Mouse (Mus musculus) kidney, embryonic 16.5 days (tissue): ENCODE results near the gene Gja1. TPM values are rescaled to one million over a fixed set of nuclear protein-coding genes. Genes with fewer than 3 reads are reported as not detected.
A peak's percentile ranks its signal among the peaks of the same experiment; 100 is the strongest.

Experiments
- ATAC-seq: fragments of 200-750 bp; cut with Nextera tagmentation; 2 replicates; pipeline ENCODE4 v1.8.0; 2017; ENCODE audit warnings: moderate TSS enrichment; ENCODE audit not compliant: low FRiP score, low TSS enrichment
- H3K27ac ChIP-seq: fragments of 300-500 bp; sonication (generic); 2 replicates; pipeline ENCODE4 v1.5.1; 2014; ENCODE audit warnings: low read length
- H3K27me3 ChIP-seq: fragments of 300-500 bp; sonication (generic); 2 replicates; pipeline ENCODE4 v1.6.1; 2014; ENCODE audit warnings: low read length, control low read depth, mixed read lengths; ENCODE audit not compliant: insufficient read depth
- H3K36me3 ChIP-seq: fragments of 300-500 bp; sonication (generic); 2 replicates; pipeline ENCODE4 v1.6.1; 2014; ENCODE audit warnings: low read length, control low read depth, mixed read lengths; ENCODE audit not compliant: insufficient read depth
- H3K4me1 ChIP-seq: fragments of 300-500 bp; sonication (generic); 2 replicates; pipeline ENCODE4 v1.6.1; 2014; ENCODE audit warnings: low read length, control low read depth, mixed read lengths; ENCODE audit not compliant: insufficient read depth
- H3K4me2 ChIP-seq: fragments of 300-500 bp; sonication (generic); replicated peaks from 2 replicates; pipeline ENCODE4 v1.6.1; 2014; ENCODE audit warnings: low read depth, low read length
- H3K4me3 ChIP-seq: fragments of 300-500 bp; sonication (generic); 2 replicates; pipeline ENCODE4 v1.5.1; 2014; ENCODE audit warnings: mild to moderate bottlenecking, low read length
- H3K9ac ChIP-seq: fragments of 300-500 bp; sonication (generic); replicated peaks from 2 replicates; pipeline ENCODE4 v1.6.1; 2014; ENCODE audit warnings: low read length
- H3K9me3 ChIP-seq: fragments of 300-500 bp; sonication (generic); 2 replicates; pipeline ENCODE4 v1.6.1; 2016; ENCODE audit warnings: low read length, control low read depth
- WGBS: fragments of 180-500 bp; shearing (Covaris S2); extraction: QIAGEN DNeasy Blood & Tissue Kit; methylation state at CpG from one replicate; pipeline ENCODE4 v1.1.7; 2014; 5-methylcytosine and 5-hydroxymethylcytosine counted together
- polyA plus RNA-seq: library from polyadenylated mRNA; unstranded; fragments of >200 nt; fragmentation: Nextera tagmentation; extraction: Ambion mirVana; gene quantifications from 2 replicates; pipeline ENCODE4 v1.2.1, GENCODE M21; 2015

Gja1 gene
- polyA plus RNA-seq, 1 experiment from 2014 or later: 129 TPM

DNA sequence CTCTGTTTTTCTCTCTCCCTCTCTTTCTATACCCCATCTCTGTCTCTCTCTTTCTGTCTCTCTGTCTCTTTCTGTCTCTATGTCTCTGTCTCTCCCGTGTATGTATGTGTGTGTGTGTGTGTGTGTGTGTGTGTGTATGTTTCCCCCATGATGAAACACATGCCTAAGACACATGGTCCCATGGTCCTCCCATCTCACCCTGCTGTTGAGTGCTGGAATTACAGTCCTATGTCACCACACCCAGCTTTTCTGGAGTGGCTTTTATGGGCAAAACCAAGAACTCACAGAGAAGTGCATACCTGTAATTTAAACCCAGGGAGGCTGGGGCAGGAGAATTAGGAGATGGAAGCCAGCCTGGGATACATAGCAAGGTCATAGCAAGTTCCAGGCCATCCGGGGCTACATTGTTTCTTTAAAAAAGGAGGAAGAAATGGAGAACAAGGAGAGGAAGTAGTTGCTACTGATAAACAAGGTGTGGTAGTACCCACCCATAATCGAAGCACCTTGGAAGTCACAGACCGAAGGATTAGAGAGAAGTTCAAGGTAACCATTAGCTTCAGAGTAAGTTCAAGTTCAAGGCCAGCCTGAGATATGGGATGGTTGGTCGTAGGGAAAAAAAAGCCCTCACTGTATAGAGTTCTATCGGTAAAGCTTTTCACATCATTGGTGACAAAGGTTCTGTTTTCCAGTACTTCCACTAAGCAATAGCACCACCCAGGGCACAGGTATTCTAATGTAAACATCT is 29.4 kb downstream of the Gja1 start:
- Histone ChIP-seq H3K4me3 (no peak overlapping the region), H3K4me1 (no peaks in the 10 kb centered on the region), H3K9me3 (no peaks in the 10 kb centered on the region), H3K4me2 (no peak overlapping the region), H3K36me3 (no peaks in the 10 kb centered on the region), H3K27me3 (no peaks in the 10 kb centered on the region), H3K9ac (no peak overlapping the region), H3K27ac (no peak overlapping the region)
- 94% methylated on average over 6 of the region's 6 CpGs for WGBS
- no peak for ATAC-seq

DNA sequence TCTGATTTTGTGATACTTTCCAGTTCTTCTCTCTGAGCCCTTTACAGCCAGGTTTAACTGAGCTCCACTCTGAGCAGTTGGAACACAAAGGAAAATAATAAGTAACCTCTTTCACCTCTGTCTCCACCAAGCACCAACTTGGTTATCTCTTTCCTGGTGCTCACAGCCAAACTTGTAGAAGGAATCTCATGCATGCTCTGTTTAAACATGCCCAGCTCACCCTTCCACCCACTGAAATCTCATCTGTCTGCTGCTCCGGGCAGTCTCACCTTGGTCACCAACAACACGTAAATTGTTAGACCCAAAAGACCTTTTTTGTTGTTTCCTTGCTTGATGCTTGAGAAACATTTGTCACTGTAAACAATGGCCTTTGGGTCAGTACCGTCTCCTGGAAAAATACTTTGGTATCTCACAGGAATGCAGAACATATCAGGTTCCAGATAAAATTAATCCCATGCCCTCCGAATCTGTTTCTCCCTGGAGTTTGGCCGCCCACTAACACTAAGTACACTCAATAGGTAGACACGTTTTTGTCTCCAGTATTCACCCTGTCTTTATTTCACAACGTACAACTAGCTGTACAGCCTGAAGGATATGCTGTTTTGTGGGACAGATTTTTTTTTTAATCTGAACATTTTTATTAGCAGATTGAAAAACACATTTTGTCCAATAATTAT is 38.9 kb downstream of the Gja1 start:
- 60% methylated on average over 7 of the region's 7 CpGs for WGBS
- no peak for ATAC-seq

GRCm38 (mm10) chr10:56422518-56422917 is 45.4 kb downstream of the Gja1 start:
- WGBS: 83% methylated on average over 4 of the region's 4 CpGs
- ATAC-seq: no peak

More for the DNA sequence above, 38.9 kb downstream of the Gja1 start:
- H3K4me3 ChIP-seq: no peak overlapping the region
- H3K27me3 ChIP-seq: no peaks in the 10 kb centered on the region
- peaks cover 4% of the 10 kb centered on the region; the same call in 1 of the 2 replicates for H3K4me1 ChIP-seq
- H3K27ac ChIP-seq: no peak overlapping the region
- no peaks in the 10 kb centered on the region for H3K36me3 ChIP-seq
- H3K9ac ChIP-seq: no peak overlapping the region
- no peak overlapping the region for H3K4me2 ChIP-seq
- H3K9me3 ChIP-seq: no peaks in the 10 kb centered on the region

DNA sequence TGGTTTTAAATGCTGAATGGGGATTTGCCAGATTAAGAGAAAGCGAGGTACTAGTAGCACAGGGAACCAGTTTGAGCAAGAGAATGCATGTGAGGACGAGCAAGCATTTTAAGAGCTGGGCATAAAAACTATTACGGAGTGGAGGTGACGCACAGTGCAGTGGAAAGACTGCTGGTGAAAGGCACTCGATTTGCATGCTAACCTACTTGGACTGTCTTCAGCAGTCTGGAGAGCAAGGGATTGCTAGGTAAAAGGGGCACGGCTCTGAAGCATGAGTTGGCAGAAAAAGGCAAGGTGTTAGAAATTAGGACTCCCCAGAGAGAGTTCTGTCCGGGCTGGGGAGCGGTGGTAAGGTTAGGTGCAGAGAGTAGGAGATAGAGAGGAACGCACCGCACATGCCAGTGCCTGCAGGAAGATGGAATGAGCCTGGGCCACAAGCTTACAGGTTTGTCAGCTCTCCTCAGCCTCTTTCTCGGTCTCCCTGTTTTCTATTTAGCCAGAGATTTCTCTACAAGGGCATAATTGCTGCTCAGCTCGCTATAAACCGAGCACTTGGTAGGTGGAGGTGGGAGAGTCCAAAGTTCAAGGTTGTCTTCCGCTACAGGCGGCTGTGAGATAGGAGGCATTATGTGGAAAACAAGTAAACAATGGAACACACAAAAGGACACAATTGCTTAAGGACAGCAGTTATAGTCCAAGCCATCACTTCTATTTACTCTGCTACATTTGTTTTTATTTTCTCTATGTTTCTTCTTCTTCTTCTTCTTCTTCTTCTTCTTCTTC is 48.1 kb downstream of the Gja1 start:
- H3K4me1 ChIP-seq: peaks cover 4% of the 10 kb centered on the region; the same call in 1 of the 2 replicates
- no peaks in the 10 kb centered on the region for H3K27me3 ChIP-seq
- no peak overlapping the region for H3K9ac ChIP-seq
- H3K36me3 ChIP-seq: no peaks in the 10 kb centered on the region
- H3K9me3 ChIP-seq: no peaks in the 10 kb centered on the region
- no peak overlapping the region for H3K4me2 ChIP-seq
- no peak for ATAC-seq
- H3K27ac ChIP-seq: no peak overlapping the region
- 75% methylated on average over 15 of the region's 15 CpGs for WGBS
- no peak overlapping the region for H3K4me3 ChIP-seq

More at GRCm38 (mm10) chr10:56422518-56422917, 45.4 kb downstream of the Gja1 start:
- Histone ChIP-seq H3K36me3 (no peaks in the 10 kb centered on the region), H3K9me3 (no peaks in the 10 kb centered on the region), H3K4me2 (no peak overlapping the region), H3K9ac (no peak overlapping the region), H3K4me1 (peaks cover 4% of the 10 kb centered on the region; the same call in 1 of the 2 replicates), H3K27ac (no peak overlapping the region), H3K4me3 (no peak overlapping the region), H3K27me3 (no peaks in the 10 kb centered on the region)

DNA sequence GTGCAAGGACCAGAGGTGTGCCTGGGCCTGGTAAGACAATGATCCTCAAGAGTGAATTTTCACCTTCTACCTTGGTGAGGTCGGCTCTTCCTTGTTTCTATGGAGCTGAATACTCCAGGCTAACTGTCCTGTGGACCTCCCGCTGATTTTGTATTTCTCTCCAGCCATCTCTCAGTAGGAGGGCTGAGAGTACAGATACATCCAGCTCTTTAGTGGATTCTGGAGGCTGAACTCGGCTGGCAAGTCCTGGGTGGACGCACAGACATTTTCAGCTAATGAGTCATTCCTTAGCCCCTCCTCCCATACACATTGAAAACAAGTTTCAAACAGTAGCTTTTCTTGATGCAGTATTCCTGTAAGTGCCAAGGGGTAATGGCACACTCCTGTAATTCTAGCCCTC is 49.2 kb downstream of the Gja1 start:
- Histone ChIP-seq H3K27ac (no peak overlapping the region), H3K36me3 (no peaks in the 10 kb centered on the region), H3K4me3 (no peak overlapping the region), H3K4me1 (peaks cover 4% of the 10 kb centered on the region; the same call in 1 of the 2 replicates), H3K4me2 (no peak overlapping the region), H3K9me3 (no peaks in the 10 kb centered on the region), H3K9ac (no peak overlapping the region), H3K27me3 (no peaks in the 10 kb centered on the region)
- peak; percentile 42 for ATAC-seq
- WGBS: 64% methylated on average over 4 of the region's 4 CpGs

DNA sequence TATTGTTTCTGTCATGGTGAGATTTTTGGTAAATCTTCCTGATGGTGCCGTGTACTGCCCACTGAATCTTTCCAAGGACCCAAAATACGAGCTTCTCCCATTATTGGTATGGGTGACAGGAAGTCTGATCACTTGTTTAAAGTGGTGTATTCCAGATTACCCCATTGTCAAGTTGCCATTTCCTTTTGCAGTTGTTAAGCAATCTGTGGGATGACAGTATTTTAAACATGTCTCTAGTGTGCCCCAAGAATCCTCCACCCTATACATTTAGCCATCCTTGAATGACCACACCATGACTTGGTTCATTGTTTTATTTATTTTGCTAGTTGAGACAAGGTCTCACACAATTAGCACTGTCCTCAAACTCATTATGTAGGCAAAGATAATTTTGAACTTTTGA is 50.3 kb downstream of the Gja1 start:
- Histone ChIP-seq H3K4me2 (no peak overlapping the region), H3K27ac (no peak overlapping the region), H3K9me3 (no peaks in the 10 kb centered on the region), H3K4me3 (no peak overlapping the region), H3K36me3 (no peaks in the 10 kb centered on the region), H3K4me1 (peaks cover 10% of the 10 kb centered on the region), H3K9ac (no peak overlapping the region), H3K27me3 (no peaks in the 10 kb centered on the region)
- ATAC-seq: no peak
- WGBS: 85% methylated on average over 2 of the region's 2 CpGs

DNA sequence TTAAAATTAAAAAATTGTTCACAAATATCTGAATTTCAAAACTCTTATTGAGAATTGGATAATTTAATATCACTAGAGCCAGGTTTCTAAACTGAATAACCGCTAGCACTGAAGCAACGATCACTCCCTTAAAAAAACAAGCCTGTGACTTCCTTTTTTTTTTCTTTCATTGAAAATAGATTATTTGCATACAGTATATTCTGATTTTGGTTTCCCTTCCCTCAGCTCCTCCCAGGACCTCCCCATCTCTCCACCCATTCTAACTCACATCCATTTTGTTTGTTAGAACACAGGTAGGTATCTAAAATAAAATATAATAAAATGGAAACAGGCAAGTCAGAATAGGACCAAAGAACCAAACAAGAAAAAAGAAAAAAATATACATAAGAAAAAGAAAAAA is 50.7 kb downstream of the Gja1 start:
- Histone ChIP-seq H3K4me1 (peaks cover 10% of the 10 kb centered on the region), H3K4me2 (no peak overlapping the region), H3K36me3 (no peaks in the 10 kb centered on the region), H3K27ac (no peak overlapping the region), H3K9ac (no peak overlapping the region), H3K4me3 (no peak overlapping the region), H3K9me3 (no peaks in the 10 kb centered on the region), H3K27me3 (no peaks in the 10 kb centered on the region)
- WGBS: 78% methylated on average over 2 of the region's 2 CpGs
- no peak for ATAC-seq

GRCm38 (mm10) chr10:56429011-56429410 is 51.9 kb downstream of the Gja1 start:
- Histone ChIP-seq H3K27ac (no peak overlapping the region), H3K27me3 (no peaks in the 10 kb centered on the region), H3K36me3 (no peaks in the 10 kb centered on the region), H3K4me3 (no peak overlapping the region), H3K9me3 (no peaks in the 10 kb centered on the region), H3K9ac (no peak overlapping the region), H3K4me2 (no peak overlapping the region), H3K4me1 (peaks cover 9% of the 10 kb centered on the region)
- no peak for ATAC-seq
- WGBS: 82% methylated on average over 5 of the region's 5 CpGs

DNA sequence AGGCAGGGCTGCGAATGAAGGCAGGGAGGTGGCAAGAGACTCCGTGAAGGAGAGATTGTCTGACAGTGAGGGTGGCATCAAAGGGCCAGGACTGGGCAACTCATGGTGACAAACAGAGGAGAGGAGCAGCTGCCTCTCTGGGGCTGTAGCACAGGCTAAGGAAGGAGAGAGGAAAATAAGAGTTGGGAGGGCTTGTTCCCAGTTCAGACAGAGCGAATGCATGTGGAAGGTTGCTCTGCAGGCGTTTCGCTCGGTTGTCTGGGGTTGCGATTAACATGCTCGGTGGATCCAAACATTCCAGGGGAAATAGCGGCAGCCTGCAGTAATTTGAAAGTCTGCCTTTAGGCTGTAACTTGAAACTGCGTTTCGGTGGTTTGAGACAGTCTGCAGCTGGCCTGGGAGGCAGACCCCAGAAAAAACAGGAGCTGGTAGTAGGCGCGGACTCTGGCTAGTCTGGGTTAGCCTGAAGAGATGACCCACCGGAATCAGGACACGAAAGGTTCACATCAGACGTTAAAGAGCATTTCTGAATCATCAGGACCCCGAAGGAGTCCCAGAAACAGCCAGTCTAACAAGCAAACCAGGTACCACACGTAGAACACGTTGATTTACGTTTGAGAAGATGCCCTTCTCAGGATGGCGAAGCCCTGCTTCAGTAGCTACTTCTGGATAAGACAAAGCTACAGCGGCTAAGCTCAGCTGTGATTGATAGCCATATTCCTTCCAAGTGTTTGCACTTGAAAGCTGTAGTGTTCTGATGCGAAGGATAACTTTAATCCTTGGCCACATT is 54.7 kb downstream of the Gja1 start:
- Histone ChIP-seq H3K36me3 (no peaks in the 10 kb centered on the region), H3K9me3 (no peaks in the 10 kb centered on the region), H3K4me1 (peaks cover 6% of the 10 kb centered on the region), H3K9ac (peak overlapping the region; percentile 63), H3K4me2 (peak overlapping the region; percentile 63), H3K4me3 (peak overlapping the region; percentile 35), H3K27me3 (no peaks in the 10 kb centered on the region), H3K27ac (peak overlapping the region; percentile 80)
- ATAC-seq: peak; percentile 84
- 7% methylated on average over 23 of the region's 23 CpGs for WGBS
